Mouse (Mus musculus) T-helper 17 cell (primary cell): Measurements from ENCODE around the gene Ints6.
"Not testable (repeated sequence)": the region's sequence is repeated elsewhere in the genome, so short reads cannot be mapped to it uniquely, and the experiment has no call there.

ENCODE experiments used
- in situ Hi-C, 2 experiments: fragments of 300-600 bp; cut with MboI, MseI; formaldehyde crosslinking; loops; 1 replicate in 1 of 2; 2 replicates in 1 of 2; pipeline ENCODE4 v1.15.1; 2025; ENCODE audit warnings: high pct_unique_total_duplicates in 2 of 2

Ints6 gene

DNA sequence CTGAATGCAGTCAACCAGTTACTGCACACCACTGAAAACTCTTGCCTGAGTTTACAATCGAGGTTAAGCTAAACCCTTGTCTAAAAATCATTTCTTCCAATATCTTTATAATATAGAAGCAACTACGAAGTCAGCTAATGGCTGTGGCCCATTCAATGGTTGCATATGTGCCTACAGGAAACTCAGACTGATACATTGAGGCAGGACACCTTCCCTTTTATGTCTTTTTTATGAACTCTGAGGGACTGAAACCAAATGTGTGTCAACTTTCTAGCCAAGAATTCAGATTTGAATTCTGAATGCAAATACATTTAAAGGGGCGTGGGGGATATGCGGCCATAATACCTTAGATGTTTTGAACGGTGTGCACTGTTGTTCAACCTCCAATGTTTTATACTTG lies 2.3 kb downstream of the Ints6 start:
- in situ Hi-C loops, result loop anchor here in 1 of 2 experiments (25.0 kb wide), 1 partner anchor 1096 kb away; no protein-coding TSS in a partner anchor

DNA sequence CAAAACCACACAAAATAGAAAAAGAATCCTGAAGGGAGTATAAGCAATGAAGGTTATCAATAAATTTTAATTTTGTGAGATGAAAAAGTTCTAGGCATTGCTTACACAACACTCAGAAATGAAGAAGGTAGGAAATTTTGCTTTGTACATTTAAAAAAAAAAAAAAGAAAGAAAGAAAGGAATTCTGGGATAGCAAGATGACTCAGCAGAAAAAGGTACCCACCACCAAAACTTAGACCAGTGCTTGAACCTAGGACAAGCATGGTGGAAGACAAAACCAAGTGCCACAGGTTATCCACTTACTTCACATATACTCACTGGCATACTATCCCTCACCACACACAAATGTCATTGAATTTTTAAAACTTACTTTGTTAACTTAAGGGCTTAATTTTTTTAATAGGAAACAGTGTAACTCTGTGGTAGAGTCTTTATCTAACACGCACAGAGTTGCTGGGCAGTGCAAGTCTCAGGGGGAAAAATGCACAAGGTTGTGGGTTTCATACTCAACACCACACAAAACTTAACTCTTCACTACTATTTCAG lies 5.8 kb downstream of the Ints6 start:
- in situ Hi-C loops, result loop anchor here in 1 of 2 experiments (25.0 kb wide), 1 partner anchor 1093 kb away; no protein-coding TSS in a partner anchor

DNA sequence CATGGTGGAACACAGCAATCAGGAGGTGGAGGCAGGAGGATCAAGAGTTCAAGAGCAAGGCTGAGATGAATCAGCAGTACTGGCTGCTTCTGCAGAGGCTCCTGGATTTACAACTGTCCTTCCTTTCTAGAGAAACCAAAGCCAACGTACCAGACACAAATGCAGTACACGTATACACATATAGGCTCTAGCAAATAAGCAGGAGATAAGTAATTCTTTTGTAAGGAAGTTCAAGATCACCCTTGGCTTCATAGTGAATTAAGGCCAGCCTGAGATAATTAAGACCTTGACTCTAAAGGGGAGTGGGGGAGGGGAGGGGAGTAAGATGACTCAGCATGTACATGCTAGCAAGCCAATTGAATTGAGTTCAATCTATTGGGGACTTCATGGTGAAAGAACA lies 9.5 kb downstream of the Ints6 start:
- in situ Hi-C loops, result loop anchor here in 1 of 2 experiments (25.0 kb wide), 1 partner anchor 1089 kb away; no protein-coding TSS in a partner anchor

DNA sequence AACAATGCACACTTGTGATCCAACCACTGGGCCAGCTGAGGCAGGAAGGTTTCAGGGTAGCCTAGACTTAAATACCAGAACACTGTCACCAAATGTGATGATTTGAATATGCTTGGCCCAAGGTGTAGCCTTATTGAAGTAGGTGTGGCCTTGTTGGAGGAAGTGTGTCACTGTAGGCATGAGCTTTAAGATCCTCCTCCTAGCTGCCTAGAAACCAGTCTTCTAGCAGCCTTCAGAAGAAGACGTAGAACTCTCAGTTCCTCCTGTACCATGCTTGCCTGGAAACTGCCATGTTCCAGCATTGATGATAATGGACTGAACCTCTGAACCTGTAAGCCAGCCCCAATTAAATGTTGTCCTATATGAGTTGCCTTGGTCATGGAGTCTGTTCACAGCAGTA lies 25.3 kb downstream of the Ints6 start:
- in situ Hi-C loops, result no loop called here

GRCm38 (mm10) chr14:62733666-62734065 lies 27.3 kb downstream of the Ints6 start:
- in situ Hi-C loops, result no loop called here

GRCm38 (mm10) chr14:62731902-62732301 lies 29.1 kb downstream of the Ints6 start:
- in situ Hi-C loops, result no loop called here

DNA sequence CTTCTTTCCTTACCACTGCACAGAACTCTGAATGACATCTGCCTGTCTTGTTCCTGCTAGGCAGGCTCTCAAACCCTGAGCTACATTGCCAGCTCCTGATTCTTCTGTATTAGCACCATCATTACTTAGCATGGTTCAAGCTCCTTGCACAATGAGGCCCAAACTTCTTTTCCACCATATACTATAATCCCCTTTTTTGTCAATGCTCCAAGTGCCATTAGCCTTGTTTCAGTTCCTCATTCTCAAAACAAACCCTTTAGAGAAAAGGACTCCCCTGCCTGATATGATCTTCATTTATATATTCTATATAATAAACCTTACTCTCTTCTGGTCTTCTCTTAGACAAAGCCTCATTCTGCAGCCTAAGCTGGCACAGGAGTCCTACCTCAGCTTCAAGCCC lies 36.4 kb downstream of the Ints6 start:
- in situ Hi-C loops, result no loop called here

- in situ Hi-C loops, result no loop called here
These were observed 39.3 kb downstream of the Ints6 start for GRCm38 (mm10) chr14:62721625-62722024.

- in situ Hi-C loops, result no loop called here
These were observed 42.8 kb downstream of the Ints6 start for GRCm38 (mm10) chr14:62718161-62718560.

- in situ Hi-C loops, result no loop called here
These were observed 87.3 kb downstream of the Ints6 start for GRCm38 (mm10) chr14:62673646-62674045.

GRCm38 (mm10) chr14:62664976-62665673 lies 95.8 kb downstream of the Ints6 start:
- in situ Hi-C loops, result no loop called here

DNA sequence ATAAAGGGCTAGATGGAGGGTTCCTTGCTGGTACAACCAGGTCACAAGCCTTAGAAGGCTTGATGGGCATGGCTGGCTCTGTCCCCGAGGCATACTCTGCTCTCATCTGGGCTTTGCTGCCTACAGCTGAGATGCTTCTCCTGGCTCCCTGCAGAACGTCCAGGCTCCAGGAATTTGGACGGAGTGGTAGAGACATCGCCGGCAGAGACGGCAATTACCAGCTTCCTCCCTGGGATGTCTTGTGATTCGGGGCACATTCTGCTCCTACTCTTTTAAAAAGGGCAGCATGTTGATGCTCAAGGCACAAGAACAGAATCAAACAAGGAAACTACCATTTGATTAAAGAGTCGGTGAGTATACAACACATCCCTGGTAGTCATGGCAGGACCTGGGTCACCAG lies 97.6 kb downstream of the Ints6 start, which contains the start of gene Serpine3:
Gene Serpine3, plus strand, starts transcription at position 301 of the 400 bp plus-strand sequence.
- in situ Hi-C loops, result no loop called here

GRCm38 (mm10) chr14:62662381-62662780 lies 98.6 kb downstream of the Ints6 start:
- in situ Hi-C loops, result no loop called here

GRCm38 (mm10) chr14:62657469-62657868 lies 103.5 kb downstream of the Ints6 start:
- in situ Hi-C loops, result no loop called here

- in situ Hi-C loops, result no loop called here
These were observed 105.0 kb downstream of the Ints6 start for GRCm38 (mm10) chr14:62655996-62656395.

DNA sequence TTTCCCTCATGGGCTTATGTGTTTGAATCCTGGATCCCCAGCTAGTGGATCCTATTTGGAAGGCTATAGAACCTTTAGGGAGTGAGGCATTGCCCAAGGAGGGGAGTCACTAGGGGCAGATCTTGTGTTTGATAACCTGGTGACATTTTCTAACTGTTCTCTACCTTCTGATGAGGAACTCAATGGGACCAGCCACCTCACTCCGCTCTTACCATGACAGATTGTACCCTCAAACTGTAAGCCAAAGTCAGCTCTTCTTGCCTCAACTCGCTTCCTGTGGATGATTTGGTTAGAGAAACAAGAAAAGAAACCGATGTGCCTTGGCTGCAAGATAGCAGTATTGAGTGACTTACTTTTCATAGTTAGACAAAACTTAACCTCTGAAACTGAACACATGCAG lies 109.2 kb downstream of the Ints6 start:
- in situ Hi-C loops, result no loop called here

DNA sequence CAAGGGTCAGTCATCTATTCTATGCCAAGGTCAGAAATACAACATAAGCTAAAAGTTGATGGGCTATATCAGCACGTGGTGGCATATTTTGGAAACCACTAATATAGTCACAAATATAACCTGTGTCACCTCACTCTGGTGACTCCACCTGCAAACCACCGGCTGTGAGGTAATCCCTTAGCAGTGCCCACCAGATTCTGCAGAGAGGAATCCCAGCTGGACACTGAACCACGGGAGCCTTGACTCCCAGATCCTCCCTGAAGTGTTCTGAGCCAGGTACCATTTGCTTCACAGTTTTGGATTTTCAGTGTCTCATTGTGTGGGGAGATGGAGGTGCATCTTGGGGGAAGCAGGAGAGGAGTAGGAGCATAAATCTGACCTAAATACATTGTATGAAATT lies 110.6 kb downstream of the Ints6 start:
- in situ Hi-C loops, result no loop called here

- in situ Hi-C loops, result no loop called here
These were observed 112.6 kb downstream of the Ints6 start for GRCm38 (mm10) chr14:62648405-62648804.

DNA sequence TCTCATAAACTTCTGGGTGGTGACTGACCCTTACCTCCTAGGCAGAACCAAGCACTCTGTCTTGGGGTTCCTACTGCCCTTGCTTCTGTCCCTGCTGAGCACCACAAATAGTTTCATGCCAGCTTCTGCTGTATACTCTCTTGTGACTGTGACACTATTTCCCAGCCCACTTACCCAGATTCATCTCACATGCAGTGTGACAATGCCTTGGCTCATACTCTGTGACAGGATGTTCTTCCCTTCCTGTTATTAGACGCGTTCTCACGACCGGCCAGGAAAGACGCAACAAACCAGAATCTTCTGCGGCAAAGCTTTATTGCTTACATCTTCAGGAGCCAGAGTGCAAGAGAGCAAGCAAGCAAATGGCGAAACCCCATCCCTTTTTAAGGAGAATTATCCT lies 118.6 kb downstream of the Ints6 start:
- in situ Hi-C loops, result not testable (repeated sequence)

GRCm38 (mm10) chr14:62640396-62640795 lies 120.6 kb downstream of the Ints6 start:
- in situ Hi-C loops, result no loop called here

DNA sequence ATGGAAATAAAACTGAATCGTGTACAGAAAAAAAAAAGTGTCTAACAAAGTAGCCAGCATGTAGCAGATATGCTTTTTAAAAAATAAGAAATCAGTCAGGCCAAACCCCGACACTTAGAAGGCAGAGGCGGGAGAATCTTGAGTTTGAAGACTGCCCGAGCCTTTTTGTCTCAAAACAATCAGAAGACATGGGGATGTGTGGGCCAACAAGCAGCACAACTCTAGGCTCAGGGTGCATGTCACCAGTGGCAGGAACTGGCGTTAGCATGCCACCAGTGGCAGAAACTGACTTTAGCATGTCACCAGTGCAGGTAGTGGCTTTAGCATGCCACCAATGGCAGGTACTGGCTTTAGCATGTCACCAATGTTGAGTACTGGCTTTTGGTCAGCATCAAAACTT lies 121.4 kb downstream of the Ints6 start:
- in situ Hi-C loops, result no loop called here

DNA sequence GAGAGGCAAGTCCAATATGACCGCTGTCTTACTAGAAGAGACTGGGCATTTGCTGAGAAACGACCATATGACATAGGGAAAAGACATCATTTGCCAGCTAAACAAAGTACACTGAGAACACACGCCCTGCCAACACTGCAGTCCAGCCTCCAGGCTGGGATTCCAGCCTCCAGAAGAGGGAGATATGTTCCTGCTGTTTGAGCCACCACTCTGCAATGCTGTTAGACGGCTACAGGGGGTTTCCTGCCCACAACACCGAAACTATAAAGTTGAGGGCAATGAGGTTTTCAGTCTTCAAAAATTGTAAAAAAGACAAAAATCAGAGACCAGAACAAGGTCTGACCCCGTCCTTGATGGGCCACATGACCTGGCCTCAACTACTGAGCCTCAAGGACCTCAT lies 121.9 kb downstream of the Ints6 start:
- in situ Hi-C loops, result no loop called here

- in situ Hi-C loops, result no loop called here
These were observed 122.6 kb downstream of the Ints6 start for GRCm38 (mm10) chr14:62638345-62638702.
